Mouse (Mus musculus) CD4-positive, CD25-positive, alpha-beta regulatory T cell, adult 2 months (primary cell): Measurements from ENCODE around the gene Arid1b.

ENCODE experiments used
- DNase-seq: peaks from one replicate; pipeline ENCODE4 v3.0.0-alpha.2; 2012; ENCODE audit warnings: low read depth, low spot score

Arid1b gene

GRCm38 (mm10) chr17:5210101-5210727 is 216.1 kb downstream of the Arid1b start:
- DNase-seq: no peak

GRCm38 (mm10) chr17:5210891-5211290 is 216.8 kb downstream of the Arid1b start:
- no peak for DNase-seq

- DNase-seq: no peak
These were observed 218.0 kb downstream of the Arid1b start for GRCm38 (mm10) chr17:5212166-5212565.

GRCm38 (mm10) chr17:5213441-5213840 is 219.3 kb downstream of the Arid1b start:
- DNase-seq: no peak

GRCm38 (mm10) chr17:5215352-5215751 is 221.2 kb downstream of the Arid1b start:
- DNase-seq: no peak

- DNase-seq: no peak
These were observed 222.9 kb downstream of the Arid1b start for GRCm38 (mm10) chr17:5216965-5217546.

GRCm38 (mm10) chr17:5217852-5218845 is 224.0 kb downstream of the Arid1b start:
- no peak for DNase-seq

GRCm38 (mm10) chr17:5218955-5219557 is 224.9 kb downstream of the Arid1b start:
- no peak for DNase-seq

GRCm38 (mm10) chr17:5221041-5221440 is 226.9 kb downstream of the Arid1b start:
- DNase-seq: no peak

- no peak for DNase-seq
These were observed 227.4 kb downstream of the Arid1b start for GRCm38 (mm10) chr17:5221558-5221957.

- DNase-seq: no peak
These were observed 228.7 kb downstream of the Arid1b start for GRCm38 (mm10) chr17:5222827-5223226.

GRCm38 (mm10) chr17:5224932-5225331 is 230.8 kb downstream of the Arid1b start:
- no peak for DNase-seq

- no peak for DNase-seq
These were observed 233.0 kb downstream of the Arid1b start for GRCm38 (mm10) chr17:5227136-5227535.

GRCm38 (mm10) chr17:5227950-5228615 is 234.0 kb downstream of the Arid1b start:
- no peak for DNase-seq

- DNase-seq: no peak
These were observed 234.6 kb downstream of the Arid1b start for GRCm38 (mm10) chr17:5228616-5229250.

- DNase-seq: no peak
These were observed 235.9 kb downstream of the Arid1b start for GRCm38 (mm10) chr17:5230063-5230462.

GRCm38 (mm10) chr17:5232180-5232579 is 238.0 kb downstream of the Arid1b start:
- no peak for DNase-seq

GRCm38 (mm10) chr17:5233991-5234390 is 239.9 kb downstream of the Arid1b start:
- no peak for DNase-seq

- no peak for DNase-seq
These were observed 240.9 kb downstream of the Arid1b start for GRCm38 (mm10) chr17:5235057-5235456.

GRCm38 (mm10) chr17:5237765-5238164 is 243.6 kb downstream of the Arid1b start:
- no peak for DNase-seq
